Mouse (Mus musculus) embryo, embryonic 10 days (tissue): Measurements from ENCODE around the gene Slc51b.
A peak's percentile ranks its signal among the peaks of the same experiment; 100 is the strongest.

Experiments
- DNase-seq: peaks from one replicate; pipeline ENCODE4 v3.0.0-alpha.2; 2015; ENCODE audit warnings: low spot score

Slc51b gene

DNA sequence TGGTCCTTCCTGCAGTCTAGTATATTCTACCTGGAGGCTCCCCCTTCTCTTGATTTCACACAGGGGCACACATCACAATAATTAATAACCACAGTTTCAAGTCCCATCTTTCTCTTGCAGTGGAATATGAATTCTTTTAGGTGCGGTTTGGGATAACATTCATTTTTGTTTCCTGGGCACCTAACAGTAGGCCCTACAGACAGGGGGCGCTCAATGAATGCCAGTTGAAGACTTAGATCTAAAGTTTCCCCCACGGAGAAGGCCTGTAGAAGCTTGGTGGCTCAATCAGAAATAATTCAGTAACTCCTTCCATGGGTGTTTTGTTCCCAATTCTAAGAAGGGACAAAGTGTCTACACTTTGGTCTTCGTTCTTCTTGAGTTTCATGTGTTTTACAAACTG lies 50.3 kb downstream of the Slc51b start:
- DNase-seq: no peak

DNA sequence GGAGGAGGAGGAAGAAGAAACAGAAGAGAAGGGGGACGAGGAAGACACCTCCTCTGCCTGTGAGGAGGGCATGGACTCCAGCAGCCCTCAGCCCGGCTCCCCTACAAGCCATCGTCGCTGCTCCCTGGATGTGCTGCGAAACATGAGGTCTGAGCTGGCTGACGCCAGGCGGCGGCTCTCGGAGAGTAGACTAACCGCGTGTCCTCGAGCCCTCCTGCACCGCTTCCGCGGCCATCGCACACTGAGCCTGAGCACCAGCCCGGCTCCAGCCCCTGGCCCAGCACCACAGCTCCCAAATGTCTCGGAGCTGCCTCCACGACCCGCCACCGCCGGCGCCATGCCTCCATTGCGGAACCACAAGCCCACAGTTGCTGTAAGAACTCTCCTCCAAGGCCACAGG lies 51.0 kb downstream of the Slc51b start:
- no peak for DNase-seq

DNA sequence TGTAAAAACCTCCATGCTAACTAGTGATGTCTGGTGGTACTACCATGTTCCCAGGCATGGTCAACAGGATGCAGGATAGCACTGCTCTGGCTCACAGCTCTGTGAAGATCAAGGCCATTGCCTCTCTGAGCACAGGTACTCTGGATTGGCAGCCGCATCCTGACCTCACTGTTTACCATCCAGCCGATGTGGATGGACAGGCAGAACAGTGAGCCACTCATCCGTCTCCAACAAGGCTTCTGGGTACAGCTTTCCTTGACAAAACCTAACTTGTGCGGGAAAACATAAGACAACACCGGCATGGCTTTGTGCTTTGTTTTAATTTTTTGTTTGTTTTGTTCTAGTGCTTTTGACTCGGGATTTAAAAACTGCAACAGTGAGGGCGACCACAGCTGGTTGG lies 57.0 kb downstream of the Slc51b start:
- DNase-seq: no peak

DNA sequence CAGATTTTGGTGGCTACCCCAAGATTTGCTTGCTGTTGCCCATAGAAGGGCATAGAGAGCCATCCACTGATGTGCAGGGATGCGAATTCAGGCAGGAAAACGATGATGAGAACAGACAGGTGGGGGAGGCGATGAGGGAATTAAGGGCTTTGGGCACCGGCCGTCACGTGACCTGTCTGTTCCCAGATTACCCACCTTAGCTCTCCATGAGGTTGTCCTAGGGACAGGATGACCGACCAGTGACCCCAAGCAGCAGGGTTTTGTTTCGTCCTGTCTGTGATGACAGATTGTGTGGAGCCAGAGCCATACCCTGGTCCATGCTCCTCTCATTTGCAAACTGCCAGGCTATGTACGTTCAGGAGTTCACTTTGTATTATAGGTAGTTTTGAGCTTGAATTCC lies 59.1 kb downstream of the Slc51b start:
- peak; percentile 43 for DNase-seq
